Mouse (Mus musculus) neural tube, embryonic 12.5 days (tissue): ENCODE data around the gene Cltc. TPM values are rescaled to one million over a fixed set of nuclear protein-coding genes. Genes with fewer than 3 reads are reported as not detected.

Experiments used
- ATAC-seq: fragments of 200-750 bp; cut with Nextera tagmentation; 2 replicates; pipeline ENCODE4 v1.8.0; 2017; ENCODE audit warnings: low read depth, mild to moderate bottlenecking, moderate TSS enrichment, moderate library complexity; ENCODE audit not compliant: low FRiP score
- H3K27ac ChIP-seq: fragments of 300-500 bp; sonication (generic); 2 replicates; pipeline ENCODE4 v1.5.1; 2016
- H3K27me3 ChIP-seq: fragments of 300-500 bp; sonication (generic); replicated peaks from 2 replicates; pipeline ENCODE4 v1.6.1; 2016; ENCODE audit warnings: mild to moderate bottlenecking
- H3K36me3 ChIP-seq: fragments of 300-500 bp; sonication (generic); 2 replicates; pipeline ENCODE4 v1.6.1; 2016; ENCODE audit warnings: mild to moderate bottlenecking
- H3K4me1 ChIP-seq: fragments of 300-500 bp; sonication (generic); 2 replicates; pipeline ENCODE4 v1.6.1; 2016
- H3K4me2 ChIP-seq: fragments of 300-500 bp; sonication (generic); replicated peaks from 2 replicates; pipeline ENCODE4 v1.6.1; 2016; ENCODE audit warnings: mild to moderate bottlenecking
- H3K4me3 ChIP-seq: fragments of 300-500 bp; sonication (generic); 2 replicates; pipeline ENCODE4 v1.5.1; 2016
- H3K9ac ChIP-seq: fragments of 300-500 bp; sonication (generic); 2 replicates; pipeline ENCODE4 v1.6.1; 2016; ENCODE audit warnings: mild to moderate bottlenecking
- H3K9me3 ChIP-seq: fragments of 300-500 bp; sonication (generic); 2 replicates; pipeline ENCODE4 v1.6.1; 2016; ENCODE audit warnings: mild to moderate bottlenecking
- WGBS: fragments of 180-500 bp; shearing (Covaris S2); methylation state at CpG from one replicate; pipeline ENCODE4 v1.1.7; 2016; 5-methylcytosine and 5-hydroxymethylcytosine counted together
- polyA plus RNA-seq: library from polyadenylated mRNA; unstranded; fragments of >200 nt; fragmentation: Nextera tagmentation; extraction: Ambion mirVana; gene quantifications from 2 replicates; pipeline ENCODE4 v1.2.1, GENCODE M21; 2016

Gene Cltc
- polyA plus RNA-seq, 1 experiment from 2014 or later: 166 TPM

DNA sequence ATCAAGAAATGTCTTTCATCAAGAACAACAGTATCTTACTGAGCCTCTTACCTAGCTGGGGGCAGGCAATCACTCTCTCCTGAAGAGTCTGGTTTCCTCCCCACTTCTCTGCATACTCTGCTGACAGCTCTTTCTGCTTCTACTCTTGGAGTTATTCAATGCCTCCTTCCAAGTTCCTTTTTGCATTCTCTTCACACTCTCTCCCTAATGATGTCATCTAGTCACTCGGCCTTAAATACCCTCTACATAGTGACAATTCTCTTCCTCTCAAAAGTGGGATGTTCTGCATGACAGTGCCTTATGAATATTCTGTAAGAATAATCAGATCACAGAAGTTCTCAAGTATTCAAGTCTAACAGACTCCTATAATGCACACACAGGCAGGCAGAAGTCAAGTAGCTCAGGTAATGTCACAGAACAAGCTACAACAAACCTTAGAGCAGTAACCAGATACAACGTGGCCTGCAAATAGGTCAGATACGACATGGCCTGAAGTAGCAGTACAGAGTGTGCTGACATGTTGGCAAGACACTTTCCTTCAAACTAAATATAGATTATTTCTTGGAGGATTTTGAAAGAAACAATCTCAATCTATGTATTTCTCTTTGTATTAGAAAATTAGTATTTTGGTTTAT lies 86.2 kb downstream of the Cltc start:
- 72% methylated on average over 3 of the region's 3 CpGs for WGBS
- Histone ChIP-seq H3K36me3 (no peaks in the 10 kb centered on the region), H3K9me3 (no peaks in the 10 kb centered on the region), H3K27me3 (no peaks in the 10 kb centered on the region), H3K4me1 (no peaks in the 10 kb centered on the region), H3K9ac (no peak overlapping the region), H3K27ac (no peak overlapping the region), H3K4me3 (no peak overlapping the region), H3K4me2 (no peak overlapping the region)
- no peak for ATAC-seq

DNA sequence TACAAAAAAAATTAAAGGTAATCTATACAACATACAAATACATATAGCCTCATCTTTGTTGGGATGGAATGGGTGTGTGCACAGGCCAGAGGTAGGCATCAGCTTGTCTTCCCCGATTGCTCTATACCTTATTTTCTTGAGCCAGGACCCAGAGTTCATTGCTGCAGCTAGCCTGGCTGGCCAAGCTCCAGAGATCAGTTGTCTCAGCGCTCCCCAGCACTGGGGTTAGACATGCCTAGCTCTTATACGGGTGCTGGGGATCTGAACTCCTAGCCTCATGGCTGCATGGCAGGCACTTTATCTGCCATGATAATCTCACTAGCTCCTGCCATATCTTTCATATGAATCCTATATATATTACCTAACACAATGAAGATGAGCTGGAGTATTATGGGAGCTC lies 89.2 kb downstream of the Cltc start:
- no peak for ATAC-seq
- Histone ChIP-seq H3K4me2 (no peak overlapping the region), H3K4me3 (no peak overlapping the region), H3K9ac (no peak overlapping the region), H3K4me1 (no peaks in the 10 kb centered on the region), H3K27me3 (no peaks in the 10 kb centered on the region), H3K36me3 (peaks cover 10% of the 10 kb centered on the region), H3K27ac (no peak overlapping the region), H3K9me3 (no peaks in the 10 kb centered on the region)
- 92% methylated on average over 3 of the region's 3 CpGs for WGBS

DNA sequence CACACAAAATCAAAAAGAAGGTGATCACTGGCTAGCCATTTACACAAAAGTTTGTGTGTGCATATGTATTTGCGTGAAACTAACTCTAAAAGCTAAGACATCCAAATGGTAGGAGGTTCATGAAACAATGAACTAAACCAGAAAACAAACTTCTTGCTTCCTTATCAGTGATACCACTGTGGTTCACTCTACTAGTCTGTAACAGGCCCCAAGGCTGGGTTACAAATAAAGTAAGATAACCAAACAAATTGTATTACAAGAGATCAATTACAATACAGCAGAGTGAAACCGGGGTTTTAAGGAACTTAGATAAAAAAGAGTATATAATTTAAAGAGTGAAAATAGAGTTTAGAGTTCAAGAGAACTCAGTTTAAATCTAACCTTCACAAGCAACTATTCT lies 89.8 kb downstream of the Cltc start:
- 96% methylated on average over 2 of the region's 2 CpGs for WGBS

DNA sequence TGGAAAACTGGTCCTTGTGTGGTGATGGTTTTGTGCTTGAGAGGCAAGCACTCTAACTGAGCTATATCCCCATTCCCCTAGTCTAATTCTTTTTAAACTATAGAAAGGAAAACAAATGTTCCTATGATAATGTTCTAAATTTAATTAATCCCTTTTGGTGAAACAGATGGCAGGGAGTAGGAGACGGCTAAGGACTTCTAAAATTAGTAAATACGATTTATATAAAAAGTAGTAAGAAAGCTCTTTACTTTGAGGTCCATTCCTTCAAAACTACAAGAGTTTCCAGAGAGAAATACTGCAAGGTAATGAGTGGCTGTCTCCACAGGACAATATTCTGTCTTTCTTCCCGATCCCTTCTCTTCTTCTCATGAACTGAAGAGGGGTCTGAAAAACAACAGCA lies 93.0 kb downstream of the Cltc start:
- no peak overlapping the region for H3K4me2 ChIP-seq
- no peaks in the 10 kb centered on the region for H3K27me3 ChIP-seq
- no peaks in the 10 kb centered on the region for H3K4me1 ChIP-seq
- no peak overlapping the region for H3K9ac ChIP-seq
- peaks cover 28% of the 10 kb centered on the region for H3K36me3 ChIP-seq
- no peak overlapping the region for H3K4me3 ChIP-seq
- WGBS: 97% methylated on average over 3 of the region's 3 CpGs
- no peak for ATAC-seq
- H3K9me3 ChIP-seq: no peaks in the 10 kb centered on the region
- H3K27ac ChIP-seq: no peak overlapping the region

More for the DNA sequence above, 89.8 kb downstream of the Cltc start:
- no peak overlapping the region for H3K4me2 ChIP-seq
- no peak overlapping the region for H3K9ac ChIP-seq
- H3K4me3 ChIP-seq: no peak overlapping the region
- peaks cover 11% of the 10 kb centered on the region for H3K36me3 ChIP-seq
- H3K9me3 ChIP-seq: no peaks in the 10 kb centered on the region
- H3K27me3 ChIP-seq: no peaks in the 10 kb centered on the region
- no peak overlapping the region for H3K27ac ChIP-seq
- no peaks in the 10 kb centered on the region for H3K4me1 ChIP-seq
- no peak for ATAC-seq

DNA sequence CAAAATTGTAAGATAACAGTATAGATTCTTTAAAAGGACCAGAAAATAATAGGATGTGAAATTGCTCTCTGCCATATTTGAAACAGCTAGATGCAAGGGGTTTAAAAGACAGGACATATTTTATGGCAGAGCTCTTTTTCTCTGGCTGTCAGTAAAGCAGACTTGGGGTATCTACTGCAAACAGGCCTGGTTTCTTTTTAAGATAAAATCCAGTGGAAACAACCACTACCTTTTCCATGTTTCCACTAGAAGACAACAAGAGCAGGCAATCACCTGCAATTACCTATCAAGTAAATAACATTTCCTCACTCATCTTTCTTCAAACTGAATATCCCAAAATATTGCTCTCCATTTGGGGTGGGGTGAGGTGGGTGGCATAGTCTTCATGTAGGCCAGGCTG lies 93.4 kb downstream of the Cltc start:
- Histone ChIP-seq H3K9me3 (no peaks in the 10 kb centered on the region), H3K9ac (no peak overlapping the region), H3K4me2 (no peak overlapping the region), H3K4me1 (no peaks in the 10 kb centered on the region), H3K4me3 (no peak overlapping the region), H3K36me3 (peaks cover 28% of the 10 kb centered on the region), H3K27me3 (no peaks in the 10 kb centered on the region), H3K27ac (no peak overlapping the region)
- ATAC-seq: no peak

DNA sequence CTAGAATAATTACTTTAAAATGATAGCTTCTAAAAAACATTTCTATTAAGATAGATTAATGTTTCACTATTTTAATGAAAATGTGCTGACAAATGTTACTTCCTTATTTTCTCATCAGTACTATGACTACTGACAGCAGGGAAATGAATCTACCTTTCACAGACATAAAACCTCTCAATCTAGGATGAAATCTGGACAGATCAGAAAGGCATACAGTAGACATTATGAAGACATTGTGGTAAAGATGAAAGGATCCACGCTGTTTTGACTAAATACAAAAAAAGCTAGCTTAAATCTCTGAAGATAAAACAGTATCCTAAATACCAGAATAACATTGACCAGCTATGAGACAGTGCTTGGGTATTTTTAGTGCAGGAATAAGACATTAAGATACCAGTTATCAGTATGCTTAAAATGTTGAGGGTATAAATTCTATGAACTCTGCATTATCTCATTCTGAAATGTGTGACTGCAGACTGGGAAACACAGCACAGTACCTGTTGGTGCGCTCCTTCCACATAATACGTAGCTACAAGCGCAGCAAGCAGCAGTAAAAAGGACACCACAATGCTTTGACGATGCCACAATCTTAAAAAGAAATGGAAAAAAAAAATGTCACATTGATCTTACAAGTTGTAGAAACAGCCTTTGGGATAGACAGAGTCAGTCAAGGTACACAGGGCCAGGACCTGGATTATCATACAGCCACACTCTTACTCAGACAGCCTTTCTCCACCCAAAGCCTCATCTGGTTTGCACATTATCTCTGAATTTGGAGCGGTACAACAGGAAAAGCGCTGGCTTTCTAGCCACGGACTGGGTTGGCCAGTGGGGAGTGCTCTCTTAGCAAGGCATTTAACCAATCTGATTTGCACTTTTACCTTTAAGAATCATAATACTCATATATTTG lies 94.1 kb downstream of the Cltc start:
- Histone ChIP-seq H3K36me3 (peaks cover 28% of the 10 kb centered on the region), H3K4me2 (no peak overlapping the region), H3K27ac (no peak overlapping the region), H3K4me1 (no peaks in the 10 kb centered on the region), H3K9me3 (no peaks in the 10 kb centered on the region), H3K27me3 (no peaks in the 10 kb centered on the region), H3K4me3 (no peak overlapping the region), H3K9ac (no peak overlapping the region)
- 94% methylated on average over 8 of the region's 8 CpGs for WGBS
- ATAC-seq: no peak

DNA sequence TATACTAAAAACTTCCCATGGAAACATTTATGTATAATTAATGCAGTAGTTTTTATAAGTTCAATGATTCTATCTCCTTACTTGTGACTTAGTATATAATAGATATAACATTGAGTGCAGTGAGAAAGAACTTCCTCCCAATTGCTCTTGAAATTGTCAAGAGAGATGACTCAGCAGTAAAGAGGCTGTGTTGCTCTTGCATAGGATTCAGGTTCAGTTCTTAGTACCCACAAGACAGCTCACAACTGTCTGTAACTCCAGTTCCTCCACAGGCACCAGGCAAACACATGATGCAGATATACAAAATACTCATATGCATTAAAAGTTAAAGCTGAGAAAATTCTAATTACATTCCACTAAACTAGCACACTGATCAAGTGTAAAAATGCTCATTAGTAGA lies 99.5 kb downstream of the Cltc start:
- H3K36me3 ChIP-seq: peaks cover 18% of the 10 kb centered on the region
- H3K4me1 ChIP-seq: no peaks in the 10 kb centered on the region
- no peak overlapping the region for H3K4me3 ChIP-seq
- no peak for ATAC-seq
- H3K4me2 ChIP-seq: no peak overlapping the region
- H3K27me3 ChIP-seq: no peaks in the 10 kb centered on the region
- H3K27ac ChIP-seq: no peak overlapping the region
- no peak overlapping the region for H3K9ac ChIP-seq
- H3K9me3 ChIP-seq: no peaks in the 10 kb centered on the region

DNA sequence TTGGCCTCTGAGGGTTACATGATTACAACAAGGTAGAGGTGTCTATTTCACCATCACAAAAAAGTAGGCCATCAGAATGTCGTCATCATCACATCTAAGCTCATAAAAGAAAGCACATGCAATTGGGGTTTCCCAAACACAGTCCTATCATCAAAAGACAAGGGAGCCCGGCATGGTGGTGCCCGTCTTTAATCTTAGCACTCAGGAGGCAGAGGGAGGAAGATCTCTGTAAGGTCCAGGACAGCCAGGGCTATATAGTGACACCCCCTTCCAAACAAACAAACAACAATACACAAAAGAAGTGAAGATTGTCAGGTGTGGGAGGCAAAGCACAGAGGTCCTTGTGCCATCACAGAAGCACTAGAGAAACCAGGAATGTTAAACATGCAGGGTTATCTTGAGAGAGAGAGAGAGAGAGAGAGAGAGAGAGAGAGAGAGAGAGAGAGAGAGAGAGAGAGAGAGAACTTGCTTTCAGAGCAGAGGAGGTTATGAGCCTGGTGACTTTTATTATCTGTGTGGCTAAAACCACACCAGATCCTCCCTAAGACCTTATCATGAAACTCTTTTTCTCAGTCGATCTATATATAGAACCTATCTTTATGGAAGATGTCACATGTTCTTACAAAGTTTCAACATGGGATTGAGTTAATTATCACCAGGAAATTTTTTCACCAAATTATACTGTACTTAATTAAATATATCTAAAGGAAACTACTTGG lies 100.4 kb downstream of the Cltc start:
- ATAC-seq: no peak
- no peak overlapping the region for H3K4me3 ChIP-seq
- H3K4me2 ChIP-seq: no peak overlapping the region
- H3K9ac ChIP-seq: no peak overlapping the region
- WGBS: 85% methylated on average over 4 of the region's 4 CpGs
- H3K27ac ChIP-seq: no peak overlapping the region
- H3K36me3 ChIP-seq: peaks cover 11% of the 10 kb centered on the region
- H3K4me1 ChIP-seq: no peaks in the 10 kb centered on the region
- H3K27me3 ChIP-seq: no peaks in the 10 kb centered on the region
- no peaks in the 10 kb centered on the region for H3K9me3 ChIP-seq

DNA sequence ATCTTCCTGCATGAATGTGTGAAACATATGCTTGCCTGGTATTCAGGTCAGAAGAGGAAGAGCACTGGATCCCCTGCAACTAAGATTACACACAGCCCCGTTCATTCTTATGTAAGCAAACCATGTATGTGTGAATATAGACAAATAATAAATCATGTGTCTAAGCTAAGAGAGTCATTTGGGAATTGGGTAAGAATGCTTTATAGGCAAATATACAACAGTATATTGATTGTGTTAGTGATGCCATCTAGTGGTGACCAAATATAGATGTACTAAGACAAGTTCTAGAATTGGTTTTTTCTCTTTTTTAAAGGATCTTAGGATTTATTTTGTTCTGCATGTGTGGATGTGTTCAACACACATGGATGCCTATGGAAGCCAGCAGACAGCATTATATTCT lies 101.7 kb downstream of the Cltc start:
- H3K9me3 ChIP-seq: no peaks in the 10 kb centered on the region
- H3K9ac ChIP-seq: no peak overlapping the region
- WGBS: 71% methylated on average over 1 of the region's 1 CpGs
- no peak overlapping the region for H3K27ac ChIP-seq
- peaks cover 4% of the 10 kb centered on the region for H3K36me3 ChIP-seq
- ATAC-seq: no peak
- H3K4me3 ChIP-seq: no peak overlapping the region
- H3K27me3 ChIP-seq: no peaks in the 10 kb centered on the region
- H3K4me1 ChIP-seq: no peaks in the 10 kb centered on the region
- no peak overlapping the region for H3K4me2 ChIP-seq

DNA sequence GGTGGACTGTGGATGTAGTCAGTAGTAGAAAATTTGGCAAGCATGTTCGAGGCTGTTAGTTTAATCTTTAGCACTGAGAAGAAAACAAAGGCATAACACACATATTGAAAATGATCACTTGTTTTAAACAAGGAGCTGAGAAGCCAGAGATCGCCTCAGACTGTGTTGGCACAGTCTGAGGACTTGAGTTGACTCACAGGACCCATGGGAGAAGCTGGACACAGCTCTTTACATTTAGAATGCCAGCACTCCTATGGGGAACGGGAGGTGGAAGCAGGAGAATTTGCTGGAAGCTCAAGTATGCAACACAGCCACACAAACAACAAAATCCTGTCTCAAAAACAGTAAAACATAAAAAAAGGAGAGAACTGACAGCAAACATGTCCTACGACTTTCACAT lies 103.3 kb downstream of the Cltc start:
- Histone ChIP-seq H3K27ac (no peak overlapping the region), H3K27me3 (no peaks in the 10 kb centered on the region), H3K4me2 (no peak overlapping the region), H3K4me3 (no peak overlapping the region), H3K9me3 (no peaks in the 10 kb centered on the region), H3K9ac (no peak overlapping the region), H3K4me1 (no peaks in the 10 kb centered on the region), H3K36me3 (no peaks in the 10 kb centered on the region)
- no peak for ATAC-seq
- WGBS: 93% methylated on average over 4 of the region's 4 CpGs

DNA sequence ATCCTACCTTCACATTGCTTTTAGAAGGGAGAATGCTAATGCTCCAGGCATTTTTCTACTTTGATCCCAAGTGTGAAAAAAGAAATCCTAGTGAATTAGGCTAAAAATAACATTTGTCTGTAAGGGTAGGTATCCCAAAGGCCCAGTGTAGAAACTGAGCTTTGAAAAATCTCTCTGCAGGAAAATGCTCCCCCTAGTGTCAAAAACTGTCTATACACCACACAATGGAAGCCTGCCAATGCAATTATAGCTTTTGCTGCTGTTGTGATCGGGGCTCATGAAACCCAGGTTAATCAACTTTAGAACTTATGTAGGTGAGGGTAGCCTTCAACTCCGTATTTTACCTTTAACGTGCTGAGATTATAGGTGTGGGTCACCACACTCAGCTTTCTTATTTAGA lies 103.9 kb downstream of the Cltc start:
- Histone ChIP-seq H3K27me3 (no peaks in the 10 kb centered on the region), H3K4me3 (no peak overlapping the region), H3K36me3 (no peaks in the 10 kb centered on the region), H3K27ac (no peak overlapping the region), H3K4me2 (no peak overlapping the region), H3K9me3 (no peaks in the 10 kb centered on the region), H3K9ac (no peak overlapping the region), H3K4me1 (no peaks in the 10 kb centered on the region)
- 54% methylated on average over 3 of the region's 3 CpGs for WGBS
- no peak for ATAC-seq

DNA sequence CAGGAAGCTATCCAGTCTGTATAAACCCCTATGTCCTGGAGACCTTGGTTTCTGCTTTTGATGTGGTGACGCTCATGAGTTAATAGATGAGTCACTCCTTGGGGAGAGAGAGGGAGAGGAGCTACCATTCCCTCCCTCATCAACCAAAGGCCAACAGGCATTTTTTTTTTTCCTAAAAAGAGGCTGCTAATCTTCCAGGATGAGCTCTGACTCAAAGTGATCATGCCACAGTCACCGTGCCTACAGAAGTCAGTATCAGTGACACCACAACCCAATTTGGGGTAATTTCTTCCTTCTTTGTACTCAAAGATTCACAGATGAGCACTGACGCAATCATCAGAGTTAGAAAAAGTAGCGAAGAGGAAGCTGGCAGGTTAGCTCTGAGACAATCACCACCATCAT lies 104.8 kb downstream of the Cltc start:
- H3K36me3 ChIP-seq: no peaks in the 10 kb centered on the region
- no peaks in the 10 kb centered on the region for H3K9me3 ChIP-seq
- no peak overlapping the region for H3K9ac ChIP-seq
- no peak overlapping the region for H3K4me2 ChIP-seq
- H3K4me3 ChIP-seq: no peak overlapping the region
- no peaks in the 10 kb centered on the region for H3K27me3 ChIP-seq
- H3K4me1 ChIP-seq: no peaks in the 10 kb centered on the region
- WGBS: 95% methylated on average over 4 of the region's 4 CpGs
- H3K27ac ChIP-seq: no peak overlapping the region
- ATAC-seq: no peak
